Mouse (Mus musculus): Measurements from ENCODE around the gene Kat8.
A peak's percentile ranks its signal among the peaks of the same experiment; 100 is the strongest.
"Not testable (repeated sequence)": the region's sequence is repeated elsewhere in the genome, so short reads cannot be mapped to it uniquely, and the experiment has no call there.

The Kat8 gene

DNA sequence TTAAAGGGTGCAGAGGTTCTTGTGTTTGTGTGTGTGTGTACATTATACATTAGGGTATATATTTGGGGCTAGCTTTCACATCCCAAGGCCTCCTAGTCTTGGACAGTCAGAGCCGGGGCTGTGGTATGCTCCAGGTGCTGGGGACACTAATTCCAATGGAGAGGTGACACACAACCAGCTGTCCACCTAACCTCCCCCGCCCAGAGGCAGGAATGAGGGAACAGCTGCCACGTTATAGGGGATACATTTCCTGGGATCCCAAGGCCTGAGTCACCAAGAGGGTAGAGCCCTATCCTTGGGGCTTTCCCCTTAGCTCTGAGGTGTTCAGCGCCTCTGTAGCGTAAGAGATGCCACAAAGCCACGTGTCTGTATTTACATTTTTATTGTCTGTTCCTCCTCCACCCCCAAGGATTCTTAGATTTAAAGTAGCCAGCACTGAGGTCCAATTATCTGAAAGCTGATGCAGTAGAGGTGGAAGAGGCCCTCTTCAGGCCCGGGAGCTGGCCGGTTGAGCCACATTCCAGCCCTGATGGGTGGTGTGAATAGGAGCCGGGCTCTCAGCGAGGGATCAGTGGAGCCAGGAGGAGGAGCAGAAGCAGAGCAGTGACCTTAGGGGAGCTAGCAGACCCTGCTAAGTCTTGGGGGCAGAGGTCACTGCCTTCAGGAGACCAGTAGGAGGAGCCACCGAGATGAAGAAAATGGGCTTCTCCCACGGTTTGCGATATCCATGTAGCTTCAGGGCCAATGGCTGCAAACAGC lies 20.1 kb downstream of the Kat8 start:
- DNase-seq = peak; percentile 74

- DNase-seq = no peak
Measured at GRCm38 (mm10) chr7:127934075-127934474, 21.8 kb downstream of the Kat8 start.

DNA sequence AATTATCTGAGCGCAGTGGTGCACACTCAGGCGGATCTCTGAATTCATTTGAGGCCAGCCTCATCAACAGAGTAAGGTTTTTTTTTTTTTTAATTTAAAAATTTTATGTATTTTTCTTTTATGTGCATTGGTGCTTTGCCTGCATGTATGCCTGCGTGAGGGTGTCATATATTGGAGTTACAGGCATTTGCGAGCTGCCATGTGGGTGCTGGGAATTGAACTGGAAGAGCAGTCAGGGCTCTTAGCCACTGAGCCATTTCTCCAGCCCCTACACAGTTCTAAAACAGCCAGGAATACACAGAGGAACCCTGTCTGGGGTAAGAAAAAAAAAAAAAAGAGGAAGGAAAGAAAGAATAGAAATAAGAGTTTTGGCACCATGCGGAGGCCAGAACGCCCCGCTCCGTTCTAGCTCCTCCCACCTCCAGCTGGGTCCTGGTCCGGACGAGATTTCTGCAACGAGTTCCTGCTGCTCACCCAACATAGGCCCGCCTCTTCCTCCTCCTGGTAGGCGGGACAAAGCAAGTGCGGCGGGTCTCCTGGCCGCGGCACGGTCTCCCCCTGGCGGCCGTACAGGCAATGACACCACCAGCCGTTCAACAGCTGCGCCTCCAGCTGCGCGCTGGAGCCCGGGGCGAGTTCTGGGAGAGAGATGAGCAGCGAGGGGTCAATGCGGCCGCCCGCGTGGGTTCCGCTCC lies 22.9 kb downstream of the Kat8 start:
- DNase-seq = peak; percentile 95

DNA sequence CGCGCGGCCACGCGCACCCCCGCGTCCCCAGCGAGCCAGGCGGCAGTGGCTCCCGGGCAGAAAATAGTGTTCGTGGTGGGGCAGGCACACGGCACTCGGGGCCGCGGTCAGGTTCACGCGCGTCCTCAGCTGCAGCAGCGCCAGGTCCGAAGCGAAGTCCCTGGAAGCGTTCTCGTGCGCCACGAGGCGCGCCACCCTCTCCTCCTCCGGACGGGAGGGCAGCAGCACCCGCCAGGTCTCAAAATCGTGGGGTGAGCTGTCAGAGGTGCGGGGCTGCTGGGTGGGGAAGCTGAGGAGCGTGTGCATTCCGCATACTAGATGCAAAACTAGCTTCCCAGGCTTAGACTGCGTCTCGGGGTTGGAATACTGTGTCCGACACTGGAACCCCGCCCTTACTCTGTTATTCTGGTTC lies 23.4 kb downstream of the Kat8 start:
- no peak for DNase-seq

- no peak for DNase-seq
Measured at GRCm38 (mm10) chr7:127936216-127936884, 24.0 kb downstream of the Kat8 start.

DNA sequence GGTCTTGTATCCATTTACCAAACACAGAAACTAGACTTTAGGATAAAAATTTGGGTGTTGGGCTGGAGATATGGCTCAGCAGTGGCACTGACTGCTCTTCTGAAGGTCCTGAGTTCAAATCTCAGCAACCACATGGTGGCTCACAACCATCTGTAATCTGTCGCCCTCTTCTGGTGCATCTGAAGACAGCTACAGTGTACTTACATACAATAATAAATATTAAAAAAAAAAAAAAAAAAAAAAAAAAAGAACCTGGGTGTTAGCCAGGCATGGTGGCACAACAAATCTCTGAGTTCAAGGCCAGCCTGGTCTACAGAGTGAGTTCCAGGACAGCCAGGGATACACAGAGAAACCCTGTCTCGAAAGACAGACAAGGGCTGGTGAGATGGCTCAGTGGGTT lies 29.8 kb downstream of the Kat8 start:
- not testable (repeated sequence) for DNase-seq

- no peak for DNase-seq
Measured at GRCm38 (mm10) chr7:127944614-127945013, 32.3 kb downstream of the Kat8 start.

GRCm38 (mm10) chr7:127946470-127947023 lies 34.2 kb downstream of the Kat8 start, which contains the start of gene Prss36:
TSS of gene Prss36 (minus strand) at chr7:127946725.
- DNase-seq = no peak

GRCm38 (mm10) chr7:127952864-127953581 lies 40.7 kb downstream of the Kat8 start:
- DNase-seq = no peak

DNA sequence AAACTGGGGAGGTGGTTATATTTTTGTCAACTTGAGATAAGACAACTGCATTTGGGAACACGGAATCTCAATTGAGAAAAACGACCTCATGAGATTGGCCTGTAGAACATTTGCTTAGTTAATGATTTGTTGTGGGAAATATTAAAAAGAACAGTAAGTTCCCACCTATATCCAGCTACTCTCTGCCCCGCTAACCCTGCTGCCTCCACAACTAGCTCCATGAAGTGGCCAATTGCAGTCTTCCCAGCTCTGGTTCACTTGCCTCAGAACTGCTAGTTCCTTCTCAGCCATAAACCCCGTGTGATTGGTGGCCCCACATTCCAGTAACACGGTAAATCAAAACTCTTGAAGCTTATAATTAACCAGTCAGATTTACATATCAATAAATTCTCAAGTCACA lies 47.0 kb downstream of the Kat8 start:
- peak; percentile 35 for DNase-seq

- no peak for DNase-seq
Measured at GRCm38 (mm10) chr7:127966371-127966918, 54.1 kb downstream of the Kat8 start.

DNA sequence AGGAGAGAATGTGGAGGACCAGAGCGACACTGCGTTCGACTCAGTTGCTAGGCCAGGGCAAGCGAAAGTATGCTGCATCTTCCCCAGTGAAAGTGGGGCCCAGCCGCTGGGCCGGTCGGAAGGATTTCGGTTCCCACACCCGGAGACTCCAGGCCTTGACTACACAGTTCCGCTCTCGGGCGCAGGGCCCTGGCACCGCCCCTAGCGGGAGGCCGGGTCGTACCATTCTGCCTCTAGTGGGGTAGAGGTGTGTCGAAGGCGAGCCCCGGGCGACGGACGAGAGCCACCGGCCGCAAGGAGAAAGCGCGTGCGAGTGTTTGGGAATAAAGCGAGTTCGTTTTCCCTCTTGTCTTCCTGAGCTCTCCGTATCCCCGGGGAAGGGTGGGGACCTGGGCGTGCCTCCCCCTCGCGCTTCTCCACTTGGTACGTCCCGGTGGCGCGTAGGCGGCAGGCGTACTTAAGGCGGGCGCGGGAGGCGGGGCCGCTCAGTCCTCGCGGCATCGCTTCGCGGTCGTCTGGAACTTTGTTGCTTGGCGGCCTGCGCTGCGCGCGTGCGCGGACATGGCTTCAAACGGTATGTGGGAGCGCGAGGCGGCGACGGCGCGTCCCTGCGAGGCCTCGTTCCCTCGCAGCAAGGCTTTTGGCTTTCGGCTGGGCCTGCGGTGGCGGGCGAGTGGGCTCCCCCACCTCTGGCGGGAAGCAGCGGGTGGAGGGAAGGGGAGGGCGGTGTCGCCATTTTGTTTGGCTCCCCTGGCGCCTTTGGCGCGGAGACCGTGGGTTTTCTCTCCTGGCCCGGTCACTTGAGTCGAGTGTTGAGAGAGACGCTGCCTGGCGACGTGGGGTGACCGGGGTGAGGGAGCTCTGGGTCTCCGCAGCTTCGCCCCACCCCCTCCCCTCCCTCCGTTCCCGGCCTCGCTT lies 54.9 kb downstream of the Kat8 start, which contains the start of gene Fus:
Gene Fus (plus strand): TSS at position 454 of the 918 bp plus-strand sequence.
- DNase-seq = peak; percentile 93

DNA sequence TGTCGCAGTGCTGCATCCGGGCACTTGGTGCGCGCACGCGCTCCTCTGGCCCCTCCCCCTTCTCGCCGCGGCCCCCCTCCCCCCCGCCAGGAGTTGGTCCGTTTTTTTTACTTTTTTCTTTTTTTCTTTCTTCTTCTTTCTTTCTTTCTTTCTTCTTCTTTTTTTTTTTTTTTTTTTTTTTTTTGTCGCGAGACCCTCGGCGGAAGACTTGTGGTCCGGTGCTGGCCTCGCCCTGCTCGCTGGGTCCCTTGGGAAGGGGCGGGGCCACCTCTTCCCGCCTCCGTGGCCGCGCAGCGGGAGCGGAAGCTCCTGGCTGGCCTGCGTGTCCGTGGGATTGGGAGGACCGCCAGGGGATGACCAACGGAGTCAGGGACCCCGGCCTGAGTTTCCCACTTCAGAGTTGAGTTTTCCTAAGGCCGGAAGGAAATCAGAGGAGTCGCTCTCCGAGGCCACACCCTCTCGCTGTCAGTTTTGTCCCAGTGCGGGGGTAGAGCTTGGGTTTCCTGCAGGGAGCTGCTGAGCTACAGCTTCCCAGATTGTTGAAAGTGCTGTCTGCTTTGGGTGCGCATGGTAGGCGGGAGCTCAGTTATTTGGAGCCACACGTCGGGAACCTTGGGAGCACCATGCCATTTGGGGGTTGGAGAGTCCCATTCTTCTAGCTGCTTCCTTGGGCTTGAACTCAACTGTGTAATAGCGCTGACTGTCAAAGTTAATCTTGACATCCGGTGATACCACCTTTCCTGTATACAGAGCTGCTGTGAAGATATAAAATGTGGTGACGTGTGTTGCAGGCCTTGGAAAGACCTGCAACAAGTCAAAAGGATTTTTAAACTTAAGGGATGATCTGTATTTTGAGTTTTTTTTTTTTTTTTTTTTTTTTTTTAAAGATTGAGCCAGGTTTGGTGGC lies 55.9 kb downstream of the Kat8 start:
- peak; percentile 77 for DNase-seq

DNA sequence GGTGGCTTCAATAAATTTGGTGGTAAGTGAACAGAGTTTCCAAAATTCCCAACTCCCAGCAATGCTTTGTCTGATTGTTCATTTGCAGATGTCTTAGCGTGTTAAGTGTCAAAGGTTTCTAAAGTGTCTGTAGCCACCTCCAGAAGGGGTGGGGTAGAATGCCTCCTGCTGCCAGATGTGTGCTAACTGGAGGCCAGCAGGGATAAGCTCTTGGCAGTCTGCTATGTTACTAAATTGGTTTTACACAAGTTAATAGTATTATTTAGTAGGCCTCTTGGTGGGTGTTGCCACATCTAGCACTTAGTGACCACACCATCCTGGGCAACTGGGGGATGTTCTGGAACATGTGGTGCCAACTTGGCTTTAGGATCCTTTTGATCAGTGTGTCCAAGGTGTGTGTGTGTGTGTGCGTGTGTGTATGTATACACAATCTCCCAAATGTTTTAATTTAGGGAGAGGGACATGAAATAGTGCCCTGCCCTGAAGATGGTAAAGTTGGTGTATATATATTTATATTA lies 62.2 kb downstream of the Kat8 start:
- DNase-seq = peak; percentile 5

Measured in kidney, adult 11 months (tissue).